Mouse (Mus musculus) kidney, postnatal 0 days (tissue): ENCODE data around the gene Ssxa1. TPM values are rescaled to one million over a fixed set of nuclear protein-coding genes. Genes with fewer than 3 reads are reported as not detected.
"Not testable (repeated sequence)": the region's sequence is repeated elsewhere in the genome, so short reads cannot be mapped to it uniquely, and the experiment has no call there.

Source experiments
- ATAC-seq: fragments of 200-750 bp; cut with Nextera tagmentation; replicated peaks from 2 replicates; pipeline ENCODE4 v1.8.0; 2017; ENCODE audit warnings: low read depth, moderate number of reproducible peaks, moderate TSS enrichment, moderate library complexity; ENCODE audit not compliant: low FRiP score
- DNase-seq: peaks from one replicate; pipeline ENCODE4 v3.0.0-alpha.2; 2016; ENCODE audit warnings: low spot score
- H3K27ac ChIP-seq: fragments of 300-500 bp; sonication (generic); 2 replicates; pipeline ENCODE4 v1.5.1; 2014; ENCODE audit warnings: mild to moderate bottlenecking
- H3K27me3 ChIP-seq: fragments of 300-500 bp; sonication (generic); 2 replicates; pipeline ENCODE4 v1.6.1; 2014; ENCODE audit warnings: low read length, mixed read lengths; ENCODE audit not compliant: insufficient read depth
- H3K36me3 ChIP-seq: fragments of 300-500 bp; sonication (generic); 2 replicates; pipeline ENCODE4 v1.6.1; 2014; ENCODE audit warnings: low read length, mixed read lengths; ENCODE audit not compliant: insufficient read depth
- H3K4me1 ChIP-seq: fragments of 300-500 bp; sonication (generic); replicated peaks from 2 replicates; pipeline ENCODE4 v1.6.1; 2014; ENCODE audit warnings: antibody characterized with exemption, low read length, mixed read lengths; ENCODE audit not compliant: insufficient read depth
- H3K4me2 ChIP-seq: fragments of 300-500 bp; sonication (generic); 2 replicates; pipeline ENCODE4 v1.6.1; 2014; ENCODE audit warnings: mild to moderate bottlenecking, low read length, moderate library complexity, mixed read lengths
- H3K4me3 ChIP-seq: fragments of 300-500 bp; sonication (generic); replicated peaks from 2 replicates; pipeline ENCODE4 v1.5.1; 2014; ENCODE audit warnings: low read depth, low read length
- H3K9ac ChIP-seq: fragments of 300-500 bp; sonication (generic); 2 replicates; pipeline ENCODE4 v1.6.1; 2014; ENCODE audit warnings: low read depth, low read length
- H3K9me3 ChIP-seq: fragments of 300-500 bp; sonication (generic); replicated peaks from 2 replicates; pipeline ENCODE4 v1.6.1; 2016; ENCODE audit warnings: low read length, inconsistent platforms, mixed read lengths
- CTCF ChIP-seq: IDR thresholded peaks from 2 replicates; pipeline ENCODE4 v1.5.1; 2016; ENCODE audit warnings: antibody characterized with exemption, low read depth, mild to moderate bottlenecking, moderate library complexity
- WGBS: fragments of 180-500 bp; shearing (Covaris S2); extraction: QIAGEN DNeasy Blood & Tissue Kit; methylation state at CpG from one replicate; pipeline ENCODE4 v1.1.7; 2014; 5-methylcytosine and 5-hydroxymethylcytosine counted together
- polyA plus RNA-seq: library from polyadenylated mRNA; unstranded; fragments of >200 nt; fragmentation: Nextera tagmentation; extraction: Ambion mirVana; gene quantifications from 2 replicates; pipeline ENCODE4 v1.2.1, GENCODE M21; 2015

The Ssxa1 gene
- polyA plus RNA-seq, result not detected in 2 replicates

DNA sequence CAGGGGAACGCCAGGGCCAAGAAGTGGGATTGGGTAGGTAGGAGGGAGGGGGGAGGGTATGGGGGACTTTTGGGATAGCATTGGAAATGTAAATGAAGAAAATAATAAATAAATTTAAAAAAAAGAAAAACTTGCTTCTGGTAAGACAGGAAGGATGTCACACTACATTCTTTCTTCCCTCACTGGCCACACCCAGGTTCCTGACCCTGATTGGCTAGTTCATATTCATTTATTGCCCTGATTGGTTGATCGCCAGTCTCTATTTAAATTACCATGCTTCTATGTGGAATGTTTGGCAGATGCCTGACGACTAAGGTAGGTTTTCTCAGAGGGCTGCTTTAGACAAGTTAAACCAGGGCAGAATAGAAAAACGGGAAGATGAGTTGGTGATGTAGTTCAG lies at the start of gene Ssxa1:
Ssxa1 (plus strand) TSS at position 301 of the 400 bp plus-strand sequence.
- Histone ChIP-seq H3K27me3 (no peaks in the 10 kb centered on the region), H3K9ac (no peak within 1 kb of the TSS), H3K4me3 (no peak within 1 kb of the TSS), H3K9me3 (no peaks in the 10 kb centered on the region), H3K27ac (no peak within 1 kb of the TSS), H3K4me1 (no peaks in the 10 kb centered on the region), H3K4me2 (no peak within 1 kb of the TSS), H3K36me3 (no peaks in the 10 kb centered on the region)
- no peak for TF ChIP-seq CTCF
- no peak for ATAC-seq
- DNase-seq, result no peak
- WGBS, result 80% methylated on average over 4 of the region's 4 CpGs

- Histone ChIP-seq H3K4me1 (no peaks in the 10 kb centered on the region), H3K36me3 (no peaks in the 10 kb centered on the region), H3K27me3 (no peaks in the 10 kb centered on the region), H3K9me3 (no peaks in the 10 kb centered on the region), H3K4me3 (no peak within 1 kb of the TSS), H3K9ac (no peak within 1 kb of the TSS), H3K4me2 (no peak within 1 kb of the TSS), H3K27ac (no peak within 1 kb of the TSS)
- DNase-seq, result no peak
- no peak for ATAC-seq
- TF ChIP-seq CTCF, result no peak
Observed at GRCm38 (mm10) chrX:21068106-21068505, 47.5 kb upstream of the Ssxa1 start, which contains the start of gene Spaca5. TSS of gene Spaca5 (plus strand) at chrX:21068406.

GRCm38 (mm10) chrX:21088645-21088982 lies 27.0 kb upstream of the Ssxa1 start:
- no peak; the same call in 1 of the 2 replicates for ATAC-seq
- 48% methylated on average over 6 of the region's 6 CpGs for WGBS
- H3K9ac ChIP-seq, result no peak overlapping the region

DNA sequence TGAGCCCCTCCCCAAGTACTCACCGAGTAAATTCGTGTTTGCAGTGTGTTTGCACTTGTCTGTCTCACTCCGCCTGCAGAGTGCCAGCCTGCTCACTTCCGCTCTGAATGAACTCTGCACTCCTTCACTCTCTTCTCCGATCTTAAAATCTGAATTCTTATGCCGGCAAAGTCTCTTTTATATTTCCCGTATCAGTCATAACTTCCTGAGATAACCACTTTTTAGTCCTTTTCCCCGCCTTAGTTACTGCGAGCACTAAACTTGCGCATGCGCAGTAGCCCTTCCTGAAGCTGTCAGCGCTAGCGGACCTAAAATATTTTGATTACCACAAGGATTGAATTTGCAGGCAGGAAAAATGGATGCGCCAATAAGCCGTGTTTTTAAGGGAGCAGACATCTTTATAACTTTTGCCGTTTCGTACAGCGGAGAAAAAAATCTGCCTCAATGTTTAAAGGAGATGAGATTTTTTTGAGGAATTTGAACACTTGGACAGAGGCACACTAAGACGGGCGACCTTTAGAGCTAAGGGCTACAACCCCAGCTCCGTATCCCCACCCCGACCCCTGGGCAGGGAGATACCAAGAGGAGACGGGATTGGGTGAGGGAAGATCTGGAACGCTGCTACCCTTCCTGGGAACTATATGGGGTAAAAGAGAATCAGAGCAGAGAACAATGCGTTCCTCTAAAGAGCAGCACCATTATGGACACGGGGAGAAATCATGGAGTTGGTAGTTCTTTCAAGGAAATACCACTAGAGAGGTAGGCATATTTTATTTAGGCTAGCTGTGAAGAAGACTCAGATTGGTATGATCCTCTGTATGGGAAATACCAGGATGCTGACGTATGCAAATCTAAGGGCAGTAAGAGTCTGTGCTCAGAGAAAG lies 26.4 kb upstream of the Ssxa1 start, which contains the start of gene Zfp300:
Zfp300 (minus strand) TSS at position 545 of the 884 bp plus-strand sequence.
- DNase-seq (peak; percentile 85), ATAC-seq (peak; percentile 75)
- peak within 1 kb of the TSS; percentile 37 for H3K4me3 ChIP-seq
- no peak for TF ChIP-seq CTCF
- H3K9ac ChIP-seq, result peak within 1 kb of the TSS; percentile 42; the same call in 1 of the 2 replicates
- H3K4me2 ChIP-seq, result peak within 1 kb of the TSS; percentile 59
- no peaks in the 10 kb centered on the region for H3K36me3 ChIP-seq
- no peaks in the 10 kb centered on the region for H3K9me3 ChIP-seq
- WGBS, result 25% methylated on average over 27 of the region's 27 CpGs
- H3K4me1 ChIP-seq, result no peaks in the 10 kb centered on the region
- no peaks in the 10 kb centered on the region for H3K27me3 ChIP-seq
- H3K27ac ChIP-seq, result 0 out of 2 replicates have a peak within 1 kb of the TSS, but pooled peaks have one; percentile 42

More at GRCm38 (mm10) chrX:21088645-21088982, 27.0 kb upstream of the Ssxa1 start:
- Histone ChIP-seq H3K4me1 (no peaks in the 10 kb centered on the region), H3K4me3 (peak overlapping the region; percentile 37), H3K27me3 (no peaks in the 10 kb centered on the region), H3K4me2 (peak overlapping the region; percentile 59), H3K9me3 (no peaks in the 10 kb centered on the region), H3K27ac (no peak overlapping the region), H3K36me3 (no peaks in the 10 kb centered on the region)
- no peak for DNase-seq
- TF ChIP-seq CTCF, result no peak

DNA sequence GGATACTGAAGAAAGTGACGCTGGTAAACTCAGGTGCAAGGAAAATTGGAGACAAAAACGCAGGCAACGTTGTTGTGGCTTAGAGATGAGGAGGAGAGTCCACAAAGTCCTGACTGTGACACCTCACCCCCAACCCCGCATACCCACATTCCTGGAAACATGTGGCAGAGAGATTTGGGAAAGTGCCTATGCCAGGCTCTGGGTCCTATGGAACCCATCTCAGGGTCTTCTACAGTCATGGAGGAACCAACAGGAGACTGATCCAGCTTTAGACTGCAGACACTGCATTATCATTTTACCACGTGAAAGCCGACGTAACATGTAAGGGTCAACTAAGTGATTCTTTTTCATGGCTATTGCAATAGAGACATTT lies 25.8 kb upstream of the Ssxa1 start:
- Histone ChIP-seq H3K9me3 (no peaks in the 10 kb centered on the region), H3K27ac (0 out of 2 replicates have a peak overlapping the region, but pooled peaks have one; percentile 42), H3K9ac (no peak overlapping the region), H3K4me1 (no peaks in the 10 kb centered on the region), H3K27me3 (no peaks in the 10 kb centered on the region), H3K4me3 (peak overlapping the region; percentile 37), H3K4me2 (peak overlapping the region; percentile 59), H3K36me3 (no peaks in the 10 kb centered on the region)
- no peak for TF ChIP-seq CTCF
- 52% methylated on average over 7 of the region's 7 CpGs for WGBS
- no peak for DNase-seq
- ATAC-seq, result no peak

DNA sequence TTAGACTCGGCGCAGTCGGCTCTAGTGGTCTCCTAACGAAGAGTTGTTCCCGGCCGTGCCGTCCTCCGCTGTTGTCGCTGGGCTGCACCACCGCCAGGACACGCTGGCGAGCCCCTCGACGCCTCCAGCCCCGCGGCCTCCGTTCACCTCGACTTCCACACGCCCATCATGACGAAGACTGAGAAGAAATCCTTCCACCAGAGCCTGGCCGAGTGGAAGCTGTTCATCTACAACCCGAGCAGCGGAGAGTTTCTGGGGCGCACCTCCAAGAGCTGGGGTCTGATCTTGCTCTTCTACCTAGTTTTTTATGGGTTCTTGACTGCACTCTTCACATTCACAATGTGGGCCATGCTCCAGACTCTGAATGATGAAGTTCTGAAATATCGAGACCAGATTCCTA lies 31.1 kb downstream of the Ssxa1 start:
- H3K4me2 ChIP-seq, H3K9ac ChIP-seq, H3K4me3 ChIP-seq, H3K9me3 ChIP-seq, ATAC-seq, DNase-seq, H3K36me3 ChIP-seq, H3K27ac ChIP-seq, H3K27me3 ChIP-seq, H3K4me1 ChIP-seq: not testable (repeated sequence)
- 93% methylated on average over 24 of the region's 25 CpGs for WGBS

Other genes with a start within 250 kb of the Ssxa1 start
- 17.2 TPM in 2 replicates for gene Timp1, start 245.7 kb upstream of the Ssxa1 start, polyA plus RNA-seq
- 0.11 and 0.16 TPM in 2 replicates for gene Syn1, start 194.8 kb upstream of the Ssxa1 start, polyA plus RNA-seq
- 5.0 and 5.4 TPM in 2 replicates for gene Cfp, start 184.3 kb upstream of the Ssxa1 start, polyA plus RNA-seq
- 10.1 TPM in 2 replicates for gene Elk1, start 165.2 kb upstream of the Ssxa1 start, polyA plus RNA-seq
- gene Uxt, start 153.8 kb upstream of the Ssxa1 start, polyA plus RNA-seq, result 79.2 and 85.4 TPM in 2 replicates
- gene Zfp182, start 53.5 kb upstream of the Ssxa1 start, polyA plus RNA-seq, result 5.1 and 5.4 TPM in 2 replicates
- not detected in 2 replicates for gene Spaca5, start 47.4 kb upstream of the Ssxa1 start, polyA plus RNA-seq
- 0.96 and 1.3 TPM in 2 replicates for gene Zfp300, start 26.3 kb upstream of the Ssxa1 start, polyA plus RNA-seq
- not detected in 2 replicates for gene Gm21876, start 59.8 kb downstream of the Ssxa1 start, polyA plus RNA-seq